Mouse (Mus musculus) small intestine, adult 2 months (tissue): ENCODE results near the gene Cdk12.

Experiments
- CTCF ChIP-seq: fragments of 200-500 bp; IDR thresholded peaks from 2 replicates; pipeline ENCODE4 v1.5.1; 2012; ENCODE audit warnings: low read depth, mild to moderate bottlenecking, control low read depth, inconsistent platforms, low read length, moderate library complexity, mixed read lengths; ENCODE audit not compliant: insufficient replicate concordance, insufficient read length; ENCODE audit errors: extremely low read depth
- POLR2A ChIP-seq: fragments of 200-500 bp; IDR thresholded peaks from 2 replicates; pipeline ENCODE4 v1.6.1; 2012; ENCODE audit warnings: low read depth, mild to moderate bottlenecking, control low read depth, inconsistent platforms, low read length, moderate library complexity

DNA sequence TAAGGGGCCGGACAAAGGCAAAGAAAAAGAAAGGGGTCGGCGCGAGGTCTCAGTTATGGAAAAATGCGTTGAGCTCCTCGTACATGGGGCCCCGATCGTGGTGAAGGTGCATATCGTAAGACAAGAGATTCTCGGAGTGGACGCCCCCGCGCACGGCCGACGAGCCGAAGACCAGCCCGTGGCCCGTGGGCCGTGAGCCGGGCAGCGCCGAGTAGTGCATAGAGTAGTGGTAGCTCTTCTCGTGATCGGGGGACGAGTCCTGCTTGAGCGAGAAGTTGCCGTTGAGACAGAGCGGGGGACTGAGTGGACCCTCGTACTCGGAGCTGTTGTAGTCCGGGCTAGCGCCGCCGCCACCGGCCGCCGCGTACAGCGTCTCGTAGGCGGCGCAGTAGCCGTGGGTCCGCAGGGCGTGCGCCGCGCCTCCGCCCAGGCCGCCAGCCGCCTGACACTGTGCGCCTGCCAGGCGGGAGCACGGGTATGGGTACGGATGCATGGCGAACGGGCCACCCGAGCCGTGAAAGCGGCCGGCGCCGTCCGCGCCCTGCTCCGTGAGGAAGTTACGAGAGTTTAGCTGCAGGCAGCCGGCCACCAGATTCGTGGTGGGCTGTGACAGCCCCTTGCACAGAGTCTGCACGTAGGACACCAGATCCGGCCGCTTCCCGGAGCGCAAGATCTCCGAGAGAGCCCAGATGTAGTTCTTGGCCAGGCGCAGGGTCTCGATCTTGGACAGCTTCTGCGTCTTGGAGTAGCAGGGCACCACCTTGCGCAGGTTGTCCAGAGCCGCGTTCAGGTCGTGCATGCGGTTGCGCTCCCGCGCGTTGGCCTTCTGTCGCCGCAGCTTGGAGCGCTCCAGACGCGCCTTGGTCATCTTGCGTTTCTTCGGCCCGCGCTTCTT lies 124.5 kb downstream of the Cdk12 start:
- TF ChIP-seq POLR2A, result no peak
- TF ChIP-seq CTCF, result no peak
